Mouse (Mus musculus) layer of hippocampus, adult 9-11 months (tissue): ENCODE measurements around the gene Traf3ip3.

Source experiments
- DNase-seq: peaks from one replicate; pipeline ENCODE4 v3.0.0; 2022

Gene Traf3ip3

DNA sequence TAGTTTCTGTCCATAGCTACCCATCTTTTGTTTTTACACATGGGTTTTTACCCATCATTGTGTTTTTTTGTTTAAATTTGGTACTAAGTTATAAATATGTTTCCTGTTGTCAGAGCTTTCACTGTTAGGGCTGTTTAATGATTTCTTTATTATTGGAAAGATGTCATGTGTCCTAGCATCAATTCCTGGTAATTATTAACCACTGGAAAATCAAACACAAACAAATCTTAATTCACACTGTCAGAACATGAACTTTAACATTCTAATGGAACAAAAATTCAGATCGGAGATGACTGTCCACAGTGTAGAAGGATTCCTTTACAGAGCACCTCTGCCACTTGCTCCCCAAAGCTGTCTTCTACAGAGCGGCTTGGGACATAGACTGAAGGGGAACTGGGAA lies 3.9 kb upstream of the Traf3ip3 start:
- no peak for DNase-seq

DNA sequence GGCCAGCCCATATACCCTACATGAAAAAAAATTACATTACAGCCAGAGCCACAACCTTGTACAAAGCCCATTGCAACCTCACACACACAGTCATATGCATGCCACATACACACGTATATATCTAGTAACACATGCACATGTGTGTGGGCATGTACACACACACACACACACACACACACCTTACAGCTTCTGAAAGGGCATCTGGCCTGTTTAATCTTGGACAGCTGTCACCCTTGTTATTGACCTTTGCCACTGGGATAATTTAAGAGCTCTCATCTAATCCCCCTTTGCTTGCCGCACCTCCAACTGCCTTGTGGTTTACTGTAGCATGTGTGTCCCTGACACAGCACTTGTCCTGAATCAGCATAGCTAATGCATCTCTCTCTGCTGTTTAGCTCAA lies 2.3 kb upstream of the Traf3ip3 start:
- DNase-seq = no peak

DNA sequence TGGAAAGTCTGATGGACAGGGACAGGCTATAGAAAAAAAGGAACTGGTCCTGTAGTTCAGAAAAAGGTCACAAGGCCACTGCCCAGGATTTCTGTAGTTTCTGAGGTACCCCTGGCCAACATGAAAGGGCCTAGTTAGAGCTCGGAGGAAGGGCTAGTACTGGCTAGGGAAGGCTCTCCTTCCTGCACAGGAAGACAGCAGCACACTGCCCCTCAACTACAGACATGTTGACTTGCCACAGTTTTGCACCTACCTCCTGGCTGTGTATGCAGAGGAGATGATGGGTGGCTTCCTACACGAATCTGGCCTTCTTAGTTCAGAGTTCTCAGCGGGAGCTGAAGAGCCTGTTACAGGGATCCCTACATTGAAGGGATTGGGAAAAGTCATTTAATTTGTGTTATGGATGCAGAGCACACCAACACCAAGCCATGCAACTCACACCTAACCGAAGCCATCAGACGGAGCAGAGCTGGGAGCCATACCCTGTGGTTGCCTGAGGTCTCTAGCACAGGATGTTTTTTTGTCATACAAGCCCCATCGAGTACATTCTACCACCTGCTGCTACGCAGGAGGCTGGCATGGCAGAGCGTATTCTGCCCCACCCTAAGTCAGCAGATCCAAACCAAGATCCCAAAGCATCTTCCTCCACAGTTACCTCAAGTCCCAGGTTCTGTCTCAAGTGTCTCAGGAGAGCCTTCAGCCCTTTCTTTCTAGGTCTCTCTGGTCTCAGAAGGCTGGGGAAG lies 692 bp downstream of the Traf3ip3 start:
- DNase-seq = no peak

DNA sequence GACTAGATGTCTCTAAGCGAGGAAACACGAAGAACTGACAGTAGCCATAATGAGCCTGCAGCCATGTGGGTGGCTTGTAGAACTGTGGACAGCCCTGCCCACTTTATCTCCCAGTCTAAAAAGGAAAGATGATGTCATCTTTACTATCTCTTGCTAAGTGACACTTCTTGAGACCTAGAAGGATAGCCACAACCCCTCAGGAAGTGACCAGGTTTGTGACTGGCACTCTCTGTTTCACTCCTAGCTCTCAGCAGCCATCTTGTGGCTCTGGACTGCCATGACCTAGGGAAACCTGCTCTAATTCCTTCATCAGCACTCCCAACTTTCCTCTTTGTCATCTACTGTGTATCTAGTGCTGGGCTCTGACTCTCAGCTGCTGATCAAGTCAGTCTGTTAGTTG lies 3.2 kb downstream of the Traf3ip3 start:
- DNase-seq = no peak

DNA sequence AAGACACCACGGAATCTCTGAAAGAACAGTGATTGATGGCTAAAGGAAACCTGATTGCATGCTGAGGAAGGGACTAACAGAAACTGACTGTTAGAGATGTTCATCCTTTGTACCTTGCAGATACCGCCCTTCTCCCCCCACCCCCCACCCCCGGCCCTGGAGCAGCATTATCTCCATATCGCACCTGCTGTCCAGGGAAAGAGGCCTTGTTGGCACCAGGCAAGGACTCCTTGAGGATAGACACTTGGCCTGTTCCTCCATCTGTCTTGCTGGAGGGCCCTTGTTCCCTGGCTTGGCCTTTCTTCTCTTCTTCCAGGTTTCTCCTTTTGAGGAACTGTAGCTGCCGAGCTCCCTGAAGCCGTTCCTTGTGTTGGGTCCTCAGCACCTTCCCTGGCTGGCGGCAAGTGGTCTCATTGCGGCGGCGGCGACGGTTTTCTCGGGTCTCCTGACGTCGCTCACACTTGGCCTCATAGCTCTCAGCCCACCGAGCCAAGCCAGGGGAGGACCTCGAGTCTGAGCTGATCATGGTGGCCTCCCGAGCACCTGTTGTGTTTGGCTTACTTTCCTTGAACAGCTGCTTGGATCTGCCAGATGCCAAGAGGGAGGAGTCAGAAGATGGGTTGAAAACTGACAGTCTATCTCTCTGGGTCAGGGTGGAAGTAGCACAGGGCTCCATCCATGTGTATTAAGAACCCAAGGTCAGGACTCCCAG lies 3.9 kb downstream of the Traf3ip3 start:
- no peak for DNase-seq

DNA sequence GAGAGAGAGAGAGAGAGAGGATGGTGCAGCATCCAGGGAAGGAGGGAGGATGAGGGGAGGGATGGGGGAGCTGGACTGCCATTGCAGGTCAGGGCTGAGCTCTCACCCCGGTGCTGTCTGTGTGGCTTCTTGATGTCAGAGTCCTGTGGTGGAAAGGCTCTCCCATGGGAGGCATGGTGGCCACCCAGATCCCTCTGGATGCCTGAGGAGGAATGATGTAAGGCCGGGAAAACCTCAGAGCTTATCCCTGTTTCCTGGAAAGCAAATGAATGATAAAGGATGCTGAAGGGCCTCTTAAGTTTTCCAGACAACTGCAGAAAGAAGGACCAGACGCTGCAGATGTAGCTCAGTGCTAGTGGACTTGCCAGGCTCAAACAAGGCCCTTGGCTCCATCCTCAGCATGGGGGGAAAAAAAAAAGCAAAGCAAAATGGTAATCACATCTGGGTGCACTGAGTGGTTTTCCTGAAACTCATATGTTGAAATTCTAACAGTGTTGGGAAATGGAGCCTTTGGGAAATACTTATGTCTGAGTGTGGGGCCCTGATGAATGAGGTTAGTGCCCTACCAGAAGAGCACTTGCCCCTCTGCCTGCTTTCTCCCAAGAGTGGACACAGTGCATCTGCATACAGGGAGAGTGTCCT lies 6.2 kb downstream of the Traf3ip3 start:
- DNase-seq = no peak

DNA sequence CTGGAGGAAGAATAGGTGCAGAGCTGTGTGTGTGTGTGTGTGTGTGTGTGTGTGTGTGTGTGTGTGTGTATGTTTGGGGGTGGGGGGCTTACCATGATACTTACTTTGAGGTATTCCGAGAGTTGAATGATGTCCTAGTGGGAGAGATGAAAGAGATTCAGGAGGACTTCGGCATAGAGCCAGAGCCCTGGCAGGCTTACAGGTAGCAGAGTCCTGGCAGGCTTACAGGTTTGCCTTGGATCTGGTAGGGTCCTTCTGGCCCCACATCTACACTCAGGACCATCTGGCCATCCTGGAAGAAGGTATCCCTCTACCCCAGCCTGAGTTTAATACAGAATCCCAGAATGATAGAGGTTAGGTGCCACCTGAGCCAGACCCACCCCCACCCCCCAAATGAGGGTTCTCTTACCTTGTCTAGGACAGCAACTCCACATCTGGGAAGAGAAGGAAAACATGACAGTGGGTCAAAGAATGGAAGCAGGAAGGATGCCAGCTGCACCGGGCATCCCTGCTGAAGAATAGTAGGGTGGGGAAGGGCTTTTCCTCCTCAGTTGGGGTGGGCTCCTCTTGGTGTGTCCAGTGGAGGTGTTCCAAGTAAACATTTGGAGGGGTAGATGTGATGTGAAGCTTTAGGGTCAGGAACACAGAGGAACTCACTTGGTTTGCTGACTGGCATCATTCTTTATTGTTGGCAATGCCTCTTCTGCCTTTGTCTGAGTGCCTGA lies 6.9 kb downstream of the Traf3ip3 start:
- DNase-seq = no peak

DNA sequence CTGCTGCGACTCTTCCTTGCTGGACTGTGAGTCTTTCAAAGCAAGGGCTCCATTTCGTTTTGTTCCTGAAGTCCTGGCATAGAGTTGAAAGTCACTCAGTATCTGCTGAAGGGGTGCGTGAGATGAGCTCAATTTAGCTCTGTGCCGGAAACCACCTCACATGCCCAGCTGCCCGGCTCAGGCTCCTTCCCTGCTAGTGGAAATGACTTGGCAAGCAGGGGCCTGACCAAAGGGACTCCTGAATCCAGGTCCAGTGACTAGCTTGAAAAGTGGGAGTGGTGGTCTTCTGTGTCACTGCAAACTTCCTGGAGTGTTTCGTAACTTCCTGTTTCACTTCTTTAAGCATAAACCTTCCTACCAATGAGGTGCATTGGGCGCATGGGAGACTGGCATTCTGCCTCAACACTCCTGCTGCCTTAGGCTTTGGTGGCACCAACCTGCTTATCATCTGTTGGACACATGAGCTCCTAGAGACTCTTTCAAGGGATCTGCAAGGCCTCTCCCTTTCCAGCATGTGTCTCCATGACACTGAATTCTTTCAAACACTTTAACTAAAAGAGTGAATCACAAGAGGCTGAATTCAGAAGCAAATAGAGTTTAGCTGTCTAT lies 9.7 kb downstream of the Traf3ip3 start:
- peak; percentile 55 for DNase-seq

DNA sequence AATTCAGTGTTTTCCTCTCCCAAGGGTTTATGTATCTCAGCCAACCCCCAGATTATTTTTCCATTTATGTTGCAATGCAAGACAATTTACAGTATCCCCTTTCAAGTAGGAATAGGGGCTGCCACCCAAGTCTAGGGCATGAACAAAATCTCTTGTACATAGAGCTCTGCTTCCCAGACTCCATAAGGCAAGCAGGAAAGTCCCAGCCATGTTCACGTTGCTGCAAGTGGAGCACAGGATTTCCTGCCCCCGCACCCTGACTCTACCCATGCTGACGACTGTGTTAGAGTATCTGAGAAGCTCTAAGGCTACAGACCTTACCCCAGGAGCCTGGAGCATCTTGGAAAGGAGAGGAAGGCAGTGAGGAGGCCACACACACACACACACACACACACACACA lies 11.7 kb downstream of the Traf3ip3 start:
- no peak for DNase-seq

DNA sequence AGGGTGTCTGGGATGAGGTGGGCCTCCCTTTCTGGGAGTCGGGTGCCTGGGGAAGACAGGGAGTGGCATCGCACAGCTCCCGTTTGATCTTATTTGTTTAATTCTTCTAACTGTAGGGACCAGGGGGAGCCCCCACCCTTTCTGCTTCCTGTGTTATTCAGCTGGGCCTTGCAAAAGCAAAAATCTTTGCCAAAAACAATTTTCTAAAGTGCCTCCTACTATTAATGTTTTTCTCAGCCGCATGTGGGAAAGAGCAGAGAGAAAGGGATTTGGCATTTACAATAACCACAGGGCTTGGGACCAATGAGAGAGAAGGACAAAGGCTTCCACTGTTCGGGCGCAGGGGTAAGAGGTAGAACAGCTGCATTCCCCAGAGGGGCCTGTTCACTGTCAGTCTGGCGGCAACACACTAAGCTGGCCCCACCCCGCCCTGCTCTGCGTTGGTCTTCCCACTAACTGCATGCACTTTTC lies 12.3 kb downstream of the Traf3ip3 start:
- DNase-seq = peak; percentile 52

DNA sequence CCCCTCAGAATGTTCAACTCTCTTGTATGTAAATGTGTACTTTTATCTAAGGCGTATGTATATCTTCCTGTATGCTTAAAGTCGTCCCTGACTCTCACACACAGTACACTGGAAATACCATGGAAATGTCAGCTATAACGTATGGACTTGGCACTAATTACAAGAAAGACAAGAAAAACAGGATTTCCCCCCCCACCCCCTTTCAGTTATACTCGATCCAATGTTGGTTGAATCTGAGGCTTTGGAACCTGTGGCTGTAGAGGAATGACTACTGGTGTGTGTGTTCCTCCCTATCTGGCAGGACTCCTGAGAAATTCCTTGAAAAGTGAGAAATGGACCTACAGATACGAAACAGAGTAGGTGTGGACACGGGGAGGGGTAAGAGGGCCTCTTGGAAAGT lies 13.2 kb downstream of the Traf3ip3 start:
- DNase-seq = no peak

DNA sequence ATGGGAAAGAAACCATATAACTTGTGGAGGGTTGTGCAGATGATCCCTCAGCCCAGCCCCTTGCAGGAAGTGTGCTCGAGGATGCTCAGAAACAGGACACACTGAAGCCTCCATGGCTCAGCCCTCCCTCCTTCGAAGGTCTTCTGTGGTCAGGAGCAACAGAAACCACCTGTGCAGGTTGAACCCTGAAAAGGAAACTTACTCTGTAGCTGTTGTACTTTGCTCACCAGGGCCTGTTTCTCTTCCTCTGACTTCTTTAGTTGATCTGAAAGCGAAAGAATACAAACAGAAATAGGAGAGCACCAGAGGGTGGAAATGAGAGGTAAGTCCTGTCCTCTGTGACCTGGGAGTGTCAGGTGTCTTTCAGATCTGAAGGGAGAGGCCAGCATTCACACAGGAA lies 20.4 kb downstream of the Traf3ip3 start:
- DNase-seq = no peak

DNA sequence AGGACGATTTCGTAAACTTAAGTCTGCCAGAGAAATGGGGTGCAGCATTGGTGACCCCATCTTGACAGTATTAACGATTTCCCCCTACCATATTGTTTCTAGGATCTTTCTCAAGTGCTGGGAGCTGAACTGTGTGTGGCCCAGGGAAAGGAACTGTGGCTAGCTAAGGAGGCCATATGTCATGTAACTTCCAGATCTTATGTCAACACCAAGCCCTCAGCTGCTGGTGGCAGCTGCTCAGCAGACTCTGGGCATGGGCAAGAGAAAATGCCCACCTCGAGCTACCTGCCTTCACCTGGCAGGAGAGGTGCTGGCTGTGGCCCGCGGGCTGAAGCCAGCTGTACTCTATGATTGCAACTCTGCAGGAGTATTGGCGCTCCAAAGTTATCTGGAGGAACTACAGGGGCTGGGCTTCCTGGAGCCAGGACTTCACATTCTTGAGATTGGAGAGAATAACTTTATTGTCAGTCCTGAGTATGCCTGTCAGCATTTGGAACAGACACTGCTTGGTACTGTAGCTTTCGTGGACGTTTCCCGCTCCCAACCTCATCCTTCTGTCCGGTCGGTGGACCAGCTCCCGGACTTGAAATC lies 27.3 kb downstream of the Traf3ip3 start:
- DNase-seq = peak; percentile 13

DNA sequence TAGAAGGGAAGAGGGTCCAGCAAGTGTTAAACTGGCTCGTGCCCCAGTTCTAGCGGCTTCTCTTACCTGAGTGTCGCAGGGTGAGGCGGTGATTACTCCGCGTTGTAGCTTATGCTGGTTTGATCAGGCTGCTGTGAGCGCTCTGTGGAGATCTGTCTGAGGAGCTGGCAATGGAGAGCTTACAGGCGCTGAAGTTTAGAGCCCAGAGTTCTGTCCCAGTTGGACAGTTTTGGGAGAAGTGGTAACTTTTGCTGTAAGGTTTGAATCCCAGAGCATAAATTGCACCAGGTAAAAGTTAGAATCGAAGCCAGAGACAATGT lies 27.7 kb downstream of the Traf3ip3 start:
- no peak for DNase-seq

DNA sequence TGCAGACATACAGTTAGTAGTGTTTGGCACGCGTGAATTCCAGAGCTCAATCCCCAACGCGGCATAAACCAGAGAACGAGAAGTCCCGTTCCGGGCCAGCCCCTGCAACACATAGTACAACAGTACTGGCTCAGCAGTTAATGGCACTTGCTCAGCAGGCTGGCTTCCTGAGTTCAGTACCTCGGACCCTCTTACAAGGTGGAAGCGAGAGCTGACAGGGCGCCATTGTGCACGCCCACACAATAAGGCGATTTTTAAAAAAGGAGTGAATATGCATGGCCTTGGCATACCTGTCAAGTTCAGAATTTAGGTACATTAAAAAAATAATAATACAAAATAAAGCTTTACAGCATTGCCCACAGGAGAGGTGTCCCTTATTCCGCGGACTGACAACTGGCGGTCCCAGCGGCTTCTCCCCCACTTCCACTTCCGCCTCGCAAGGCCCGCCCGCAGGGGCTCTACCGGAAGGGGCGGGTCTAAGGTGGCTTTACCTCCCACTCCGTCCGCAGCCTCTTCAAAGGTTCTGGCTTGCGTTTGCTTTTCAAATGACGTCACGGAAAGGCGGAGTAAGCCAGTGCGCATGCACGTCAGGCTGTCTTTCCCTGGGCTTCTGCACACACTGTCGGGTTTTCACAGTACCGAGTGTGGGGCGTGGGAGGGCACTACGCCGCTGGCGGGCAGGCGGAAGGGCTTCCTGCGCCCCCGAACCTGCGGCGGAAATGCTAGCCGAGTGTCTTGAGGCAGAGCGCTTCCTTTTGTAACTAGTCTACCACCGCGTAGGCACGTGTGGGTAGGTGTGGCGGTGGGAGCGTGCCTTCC lies 28.3 kb downstream of the Traf3ip3 start:
- DNase-seq = peak; percentile 97

DNA sequence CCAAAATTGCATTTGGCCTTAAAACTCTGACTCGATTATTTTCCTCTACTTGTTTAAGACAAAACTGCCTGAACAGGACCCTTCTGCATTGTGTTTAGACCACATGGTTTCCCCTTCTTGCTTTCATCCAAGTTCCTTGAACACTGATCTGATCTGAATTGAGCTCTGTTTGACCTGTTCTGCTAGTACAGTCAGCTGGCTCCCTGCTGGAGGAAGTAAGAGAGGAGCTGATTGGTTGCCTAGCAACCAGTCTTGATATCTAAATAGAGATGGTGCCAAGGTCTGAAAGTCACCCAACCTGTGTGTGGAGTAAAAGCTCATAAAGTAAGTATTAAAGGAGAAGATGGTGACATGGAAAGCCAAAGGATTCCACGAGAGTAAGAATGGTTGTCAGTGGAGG lies 31.6 kb downstream of the Traf3ip3 start:
- no peak for DNase-seq

DNA sequence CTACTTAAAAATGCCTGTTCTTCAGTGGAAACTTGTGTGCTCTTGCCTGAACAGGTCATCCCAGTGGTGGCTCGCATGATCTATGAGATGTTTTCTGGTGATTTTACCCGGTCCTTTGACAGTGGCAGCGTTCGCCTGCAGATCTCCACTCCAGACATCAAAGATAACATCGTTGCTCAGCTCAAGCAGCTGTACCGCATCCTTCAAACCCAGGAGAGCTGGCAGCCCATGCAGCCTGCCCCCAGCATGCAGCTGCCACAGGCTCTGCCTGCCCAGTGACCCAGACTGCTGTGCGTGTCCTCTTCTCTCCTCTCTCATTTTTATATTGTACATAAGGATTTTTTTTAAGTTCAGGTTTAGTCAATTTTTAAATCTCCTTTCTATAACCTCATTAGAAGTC lies 32.3 kb downstream of the Traf3ip3 start:
- DNase-seq = no peak

DNA sequence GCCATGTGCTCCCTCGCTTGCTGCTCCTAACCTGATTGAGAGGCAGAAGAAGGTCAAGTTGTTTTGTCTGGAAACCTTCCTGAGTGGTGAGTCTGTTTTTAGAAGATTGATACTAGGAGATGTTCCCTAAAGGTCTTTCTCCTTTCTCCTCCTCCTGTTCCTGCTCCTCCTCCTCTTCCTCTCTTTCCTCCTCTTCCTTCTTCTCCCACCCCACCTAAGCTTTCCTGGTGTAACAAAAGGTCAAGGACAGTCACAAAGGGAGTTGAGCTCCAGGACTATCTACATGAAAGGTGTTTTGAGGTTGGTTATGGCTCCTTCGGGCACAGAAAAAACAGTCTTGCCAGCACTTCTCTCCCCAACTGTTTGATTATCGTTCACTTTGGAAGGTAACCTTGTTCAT lies 33.8 kb downstream of the Traf3ip3 start, which contains the start of gene A130010J15Rik:
TSS of gene A130010J15Rik (plus strand) at position 301 of the 400 bp plus-strand sequence.
- DNase-seq = no peak

DNA sequence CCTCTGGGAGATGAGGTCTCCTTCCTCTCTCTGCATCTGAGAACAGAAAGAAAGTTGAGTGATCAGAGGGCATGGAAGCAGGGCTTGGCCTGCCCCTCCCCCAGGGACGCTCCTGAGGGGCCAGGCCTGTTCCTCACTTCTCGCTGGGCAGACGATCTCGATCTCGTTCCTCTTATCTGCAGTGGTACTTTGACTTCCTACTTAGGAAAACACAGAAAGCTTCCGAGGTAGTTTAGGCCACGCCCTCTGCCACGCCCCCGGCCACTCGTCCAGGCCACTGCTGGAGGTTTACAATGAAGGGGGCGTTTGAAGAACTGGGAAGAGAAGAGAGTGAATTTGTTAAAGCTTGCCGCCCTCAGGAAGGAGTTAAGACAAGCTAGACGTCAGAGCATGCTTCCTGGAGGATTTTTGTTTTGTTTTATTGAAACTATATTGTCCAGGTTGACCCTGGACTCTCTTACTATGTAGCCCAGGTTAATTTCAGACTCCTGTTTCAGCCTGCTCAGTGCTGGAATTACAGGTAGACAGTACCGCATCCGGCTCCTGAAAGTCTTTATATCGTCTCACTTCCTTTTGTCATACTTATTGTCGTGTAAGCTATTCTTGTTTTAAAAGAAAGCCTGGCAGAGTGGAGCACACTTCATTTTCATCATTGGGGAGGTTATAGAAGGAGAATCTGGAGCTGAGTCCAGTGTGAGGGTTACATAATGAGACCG lies 41.0 kb downstream of the Traf3ip3 start:
- peak; percentile 44 for DNase-seq

DNA sequence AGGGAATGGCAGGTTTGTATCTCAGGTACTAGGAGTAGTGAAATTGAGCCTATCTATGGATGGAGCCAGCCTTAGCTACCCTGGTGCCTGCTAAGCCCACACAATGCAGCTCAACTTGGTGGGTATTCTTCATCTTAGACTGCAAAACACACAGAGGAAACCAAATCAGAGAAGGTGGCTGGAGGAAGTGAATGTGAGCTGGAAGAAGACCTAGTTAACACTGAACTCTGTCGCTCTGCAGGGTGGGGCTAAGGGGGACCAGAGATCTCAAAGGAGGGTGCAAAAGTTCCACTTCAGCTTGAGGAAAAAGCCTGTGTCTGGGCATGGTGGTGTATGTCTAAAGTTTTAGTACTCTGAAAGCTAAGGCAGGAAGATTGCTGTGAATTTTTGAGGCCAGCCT lies 41.9 kb downstream of the Traf3ip3 start:
- no peak for DNase-seq

DNA sequence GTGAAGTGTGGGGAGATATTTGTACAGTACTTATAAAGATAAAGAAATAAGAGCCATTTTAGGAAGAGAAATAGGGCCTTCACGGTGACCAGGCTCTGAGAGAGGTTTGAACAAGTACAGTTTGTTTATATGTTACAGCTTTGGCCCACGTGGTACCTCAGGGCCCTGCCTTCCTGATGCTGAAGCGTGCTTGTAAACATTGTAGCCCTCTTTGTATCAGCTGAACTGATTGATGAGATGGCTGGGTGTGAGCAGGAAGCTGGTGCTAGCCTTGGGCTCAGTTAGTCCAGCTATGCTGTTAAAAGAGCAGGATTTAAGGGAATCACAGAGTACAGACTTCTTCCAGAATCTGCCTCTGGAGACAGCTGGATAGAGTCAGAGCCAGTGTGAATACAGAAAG lies 42.3 kb downstream of the Traf3ip3 start:
- DNase-seq = no peak
